ENCODE assay signal across 21 mouse cellular contexts in genomic region chr2:167125781-167126180, GRCm38 (mm10).
DNase-seq lines count a peak whose midpoint lies in the region; TF ChIP-seq lines count a peak whose summit lies in the region.
"Had no signal": no experiment of that assay in that cellular context is flagged by ENCODE, and none has a peak within 500 bp of the region (broad histone marks: within the 10 kb centered on the region; RNA-seq: fewer than 3 reads in every experiment).

No protein-coding gene starts in this region.

- in situ Hi-C loops in CH12.LX (cut with MboI; ENCODE audit: low pct_ligation_motif_present, low pct_unique_long_range_greater_than_20kb, low sequenced_read_pairs), result no loop called here

- no peaks in the 10 kb centered on the region for H3K79me2 ChIP-seq in CH12.LX (replicated peaks; ENCODE audit: control insufficient read depth, extremely low read depth, insufficient read depth, poor library complexity, severe bottlenecking)

- no peak for TF ChIP-seq POLR2A in CH12.LX (IDR thresholded peaks at IDR 0.05; ENCODE audit: low read depth, low read length)

- H3K36me3 ChIP-seq in CH12.LX (replicated peaks in 1 of 2; ENCODE audit: control insufficient read depth in 1 of 2, insufficient read depth in 1 of 2, low read length in 1 of 2), result no peaks in the 10 kb centered on the region
- H3K36me3 ChIP-seq: embryonic facial prominence, embryonic 12.5 days; forebrain, embryonic 12.5 days; heart, embryonic 13.5 days had no signal

- no peak for TF ChIP-seq RAD21 in CH12.LX (IDR thresholded peaks at IDR 0.05; ENCODE audit: low read depth, low read length)

- peaks cover 10% of the 10 kb centered on the region for H3K27me3 ChIP-seq in CH12.LX (replicated peaks)
- H3K27me3 ChIP-seq: embryonic facial prominence, embryonic 12.5 days; forebrain, embryonic 12.5 days; Patski had no signal

- peaks cover 10 to 44% of the 10 kb centered on the region in 2 experiments for H3K4me1 ChIP-seq in CH12.LX (ENCODE audit: control insufficient read depth in 1 of 2, insufficient read depth in 2 of 2)

- H3K4me3 ChIP-seq in layer of hippocampus, adult 2 months, result no peak overlapping the region
- H3K4me3 ChIP-seq in CH12.LX (replicated peaks in 1 of 3; ENCODE audit: low read depth in 2 of 3, low read length in 2 of 3, poor library complexity in 1 of 3), result no peak overlapping the region
- H3K4me3 ChIP-seq: embryonic facial prominence, embryonic 12.5 days; forebrain, embryonic 12.5 days; heart, embryonic 13.5 days had no signal

- no peak overlapping the region for H3K4me2 ChIP-seq in CH12.LX (ENCODE audit: insufficient read depth, low read depth, poor library complexity, severe bottlenecking)
- H3K4me2 ChIP-seq: embryonic facial prominence, embryonic 12.5 days; forebrain, embryonic 12.5 days; heart, embryonic 13.5 days had no signal

- dilution Hi-C loops in CH12.LX (cut with MboI; ENCODE audit: extremely low pct_ligation_motif_present, extremely low pct_unique_long_range_greater_than_20kb, low sequenced_read_pairs), result no loop called here

- no peak overlapping the region for H3K9ac ChIP-seq in CH12.LX (ENCODE audit: insufficient read depth, low read depth)
- H3K9ac ChIP-seq: embryonic facial prominence, embryonic 12.5 days; forebrain, embryonic 12.5 days; forebrain, postnatal 0 days; heart, embryonic 13.5 days had no signal

- peak overlapping the region; percentile 55 for H3K27ac ChIP-seq in layer of hippocampus, adult 2 months
- H3K27ac ChIP-seq in CH12.LX (ENCODE audit: insufficient read depth, low read depth), result no peak overlapping the region
- H3K27ac ChIP-seq: embryonic facial prominence, embryonic 12.5 days; forebrain, embryonic 12.5 days; heart, embryonic 13.5 days had no signal

- TF ChIP-seq CTCF in layer of hippocampus, adult 2 months (conservative IDR thresholded peaks at IDR 0.05), result no peak
- TF ChIP-seq CTCF in CH12.LX (conservative IDR thresholded peaks at IDR 0.05 in 1 of 2, IDR thresholded peaks at IDR 0.05 in 1 of 2; ENCODE audit: low read depth in 2 of 2, low read length in 2 of 2), result no peak

- no peak for TF ChIP-seq EP300 in CH12.LX (IDR thresholded peaks at IDR 0.05; ENCODE audit: low read length)

- peaks cover 5% of the 10 kb centered on the region for H3K9me3 ChIP-seq in CH12.LX (replicated peaks; ENCODE audit: low read length)
- H3K9me3 ChIP-seq: embryonic facial prominence, embryonic 12.5 days; forebrain, embryonic 12.5 days; heart, embryonic 13.5 days had no signal

- no peak for DNase-seq in layer of hippocampus, adult 2 months (ENCODE audit: low spot score in 2 of 2)
- DNase-seq in layer of hippocampus, postnatal 10 days (ENCODE audit: low spot score in 2 of 2), result no peak
- DNase-seq in A20 (ENCODE audit: low read depth, low spot score), result peak; percentile 88
- peak; percentile 56 for DNase-seq in CH12.LX (ENCODE audit: extremely low read depth)
- peak; percentile 43 for DNase-seq in brain, adult 2 months (ENCODE audit: low read depth, low spot score)
- no peak for DNase-seq in T-cell, adult 2 months (ENCODE audit: low spot score)
- no peak for DNase-seq in adrenal gland, adult 8-10 months
- DNase-seq in lung, postnatal 14 days, result no peak
- DNase-seq: adrenal gland, postnatal 25 days; B cell, adult 2 months; cerebellum, adult 11 months; cerebellum, adult 8-10 months; cerebellum, postnatal 14 days; forebrain, postnatal 0 days; gastrocnemius, postnatal 36 days; heart, adult 11 months; heart, postnatal 36 days had no signal

TF ChIP-seq in CH12.LX, 34 proteins besides CTCF, POLR2A, EP300 and RAD21:
- TF ChIP-seq TCF12 (IDR thresholded peaks at IDR 0.05; ENCODE audit: low read depth, low read length) (no peak), MAFK (IDR thresholded peaks at IDR 0.05; ENCODE audit: insufficient replicate concordance, low read length) (no peak), CHD2 (IDR thresholded peaks at IDR 0.05; ENCODE audit: low read length) (no peak), ZKSCAN1 (IDR thresholded peaks at IDR 0.05; ENCODE audit: borderline replicate concordance, low read depth, low read length) (no peak), GABPA (IDR thresholded peaks at IDR 0.05; ENCODE audit: insufficient replicate concordance, low read depth, low read length) (no peak), ETS1 (conservative IDR thresholded peaks at IDR 0.05; ENCODE audit: low read depth, low read length) (no peak), JUN (IDR thresholded peaks at IDR 0.05; ENCODE audit: insufficient read depth, low read depth, low read length) (no peak), ZNF384 (IDR thresholded peaks at IDR 0.05; ENCODE audit: low read depth, low read length) (no peak), USF2 (conservative IDR thresholded peaks at IDR 0.05; ENCODE audit: low read depth, low read length) (no peak), ZC3H11A (IDR thresholded peaks at IDR 0.05; ENCODE audit: low read depth, low read length) (no peak), NRF1 (IDR thresholded peaks at IDR 0.05; ENCODE audit: low read depth, low read length) (no peak), UBTF (IDR thresholded peaks at IDR 0.05; ENCODE audit: low read depth, low read length) (no peak), ELF1 (IDR thresholded peaks at IDR 0.05; ENCODE audit: low read depth, low read length) (no peak)

Comparison
In these comparisons a context has a peak if more than half of its experiments do, and no peak if none do; other contexts are left out.
1. DNase-seq: peak in A20 (single experiment), CH12.LX (single experiment) and brain, adult 2 months (single experiment); none in layer of hippocampus, adult 2 months (0 of 2), layer of hippocampus, postnatal 10 days (0 of 2), T-cell, adult 2 months (single experiment), adrenal gland, adult 8-10 months (single experiment) and lung, postnatal 14 days (single experiment).